Mouse (Mus musculus): ENCODE measurements at regions not wholly inside any gene's neighbourhood (a gene's known extent, or its start where the extent isn't known, plus 50 kb on each side); places are given as distances from the start of the nearest gene placed in this dataset.

DNA sequence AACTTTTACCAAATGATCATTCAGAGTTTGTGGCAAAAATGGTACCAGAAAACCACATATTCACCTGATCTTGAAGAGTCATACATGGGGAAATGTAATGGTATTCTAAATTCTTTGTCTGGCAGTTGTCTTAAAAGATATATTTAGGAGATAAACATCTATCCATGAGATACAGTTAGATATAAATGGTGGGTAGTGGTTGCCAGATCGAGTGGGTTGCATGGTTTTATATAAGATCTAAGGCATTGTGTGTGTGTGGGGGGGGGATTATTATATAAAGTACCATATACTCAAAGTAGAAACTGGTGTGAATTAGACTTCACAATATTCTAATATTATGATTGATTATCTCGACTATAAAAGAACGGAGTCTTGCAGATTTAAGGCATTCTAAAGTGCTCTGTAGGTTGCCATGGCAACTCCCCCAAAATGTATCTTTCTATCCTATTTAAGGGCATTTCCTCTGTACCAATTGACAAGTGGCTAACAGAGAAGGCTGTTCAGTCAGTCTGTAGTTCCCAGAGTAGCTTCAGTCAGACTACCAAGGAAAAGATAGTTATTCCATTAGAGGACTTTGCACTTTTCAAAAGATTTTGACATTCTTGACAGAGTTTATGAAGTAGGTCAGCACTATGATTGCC is 89.3 kb upstream of the Man2a1 start:
- TF ChIP-seq POLR2A (IDR thresholded peaks at IDR 0.05; ENCODE audit: borderline replicate concordance, extremely low read depth, insufficient read depth, insufficient read length) = no peak
- WGBS = 87% methylated on average over 3 of the region's 3 CpGs
- Histone ChIP-seq H3K9me3 (ENCODE audit: control insufficient read depth, low read length) (no peaks in the 10 kb centered on the region), H3K4me3 (replicated peaks; ENCODE audit: low read length) (no peak overlapping the region), H3K36me3 (ENCODE audit: control insufficient read depth, insufficient read depth, low read length) (no peaks in the 10 kb centered on the region), H3K27me3 (ENCODE audit: control insufficient read depth, insufficient read depth, low read length) (no peaks in the 10 kb centered on the region), H3K27ac (replicated peaks; ENCODE audit: low read depth, low read length) (no peak overlapping the region), H3K4me1 (ENCODE audit: control insufficient read depth, insufficient read depth, low read length) (no peaks in the 10 kb centered on the region), H3K9ac (ENCODE audit: low read depth, low read length, severe bottlenecking) (no peak overlapping the region), H3K4me2 (replicated peaks; ENCODE audit: low read depth, low read length, severe bottlenecking) (no peak overlapping the region)
- no peak for ATAC-seq (ENCODE audit: low FRiP score, low read depth)
- no peak for DNase-seq (ENCODE audit: low spot score)

DNA sequence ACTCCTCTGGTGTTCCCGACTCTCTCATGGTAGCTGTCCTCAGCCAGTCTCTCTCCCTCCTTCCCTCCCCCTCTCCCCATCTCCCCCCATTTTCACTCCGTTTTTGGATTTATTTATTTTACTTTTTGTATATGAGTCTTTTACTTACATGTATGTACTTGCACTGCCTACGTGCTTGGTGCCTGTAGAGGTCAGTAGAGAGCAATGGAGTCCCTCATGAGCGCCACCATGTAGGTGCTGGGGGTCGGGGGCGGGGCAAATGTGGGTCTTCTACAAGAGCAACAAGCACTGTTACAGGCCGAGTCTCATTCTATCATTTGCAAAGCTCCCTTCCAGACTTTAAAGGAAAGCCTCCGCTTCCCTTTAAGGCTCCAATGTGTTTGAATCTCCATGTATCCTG is 78.3 kb upstream of the Man2a1 start:
- TF ChIP-seq POLR2A (IDR thresholded peaks at IDR 0.05; ENCODE audit: borderline replicate concordance, extremely low read depth, insufficient read depth, insufficient read length) = no peak
- no peaks in the 10 kb centered on the region for H3K27me3 ChIP-seq (ENCODE audit: control insufficient read depth, insufficient read depth, low read length)
- ATAC-seq (ENCODE audit: low FRiP score, low read depth) (no peak), DNase-seq (ENCODE audit: low spot score) (no peak)
- no peaks in the 10 kb centered on the region for H3K4me1 ChIP-seq (ENCODE audit: control insufficient read depth, insufficient read depth, low read length)
- H3K9ac ChIP-seq (ENCODE audit: low read depth, low read length, severe bottlenecking) = no peak overlapping the region
- no peaks in the 10 kb centered on the region for H3K36me3 ChIP-seq (ENCODE audit: control insufficient read depth, insufficient read depth, low read length)
- H3K27ac ChIP-seq (replicated peaks; ENCODE audit: low read depth, low read length) = no peak overlapping the region
- H3K4me3 ChIP-seq (replicated peaks; ENCODE audit: low read length) = no peak overlapping the region
- WGBS = 77% methylated on average over 8 of the region's 8 CpGs
- H3K4me2 ChIP-seq (replicated peaks; ENCODE audit: low read depth, low read length, severe bottlenecking) = no peak overlapping the region
- H3K9me3 ChIP-seq (ENCODE audit: control insufficient read depth, low read length) = no peaks in the 10 kb centered on the region

DNA sequence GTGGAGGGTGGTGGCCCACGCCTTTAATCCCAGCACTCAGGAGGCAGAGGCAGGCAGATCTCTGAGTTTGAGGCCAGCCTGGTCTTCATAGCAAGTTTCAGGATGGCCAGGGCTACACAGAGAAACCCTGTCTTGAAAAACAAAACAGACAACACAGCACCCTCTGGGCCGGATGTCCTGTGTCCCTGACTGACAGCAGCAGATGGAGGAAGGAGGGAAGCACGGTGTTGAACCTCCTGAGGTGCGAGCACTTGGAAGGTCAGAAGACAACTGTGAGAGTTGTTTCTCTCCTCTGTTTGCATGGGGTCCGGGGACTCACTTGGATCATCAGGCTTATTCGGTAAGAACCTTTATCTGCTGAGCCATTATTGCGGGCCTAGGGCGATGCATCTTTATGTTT is 76.6 kb upstream of the Man2a1 start:
- Histone ChIP-seq H3K4me1 (ENCODE audit: control insufficient read depth, insufficient read depth, low read length) (no peaks in the 10 kb centered on the region), H3K27me3 (ENCODE audit: control insufficient read depth, insufficient read depth, low read length) (no peaks in the 10 kb centered on the region), H3K9me3 (ENCODE audit: control insufficient read depth, low read length) (no peaks in the 10 kb centered on the region), H3K9ac (ENCODE audit: low read depth, low read length, severe bottlenecking) (no peak overlapping the region), H3K36me3 (ENCODE audit: control insufficient read depth, insufficient read depth, low read length) (no peaks in the 10 kb centered on the region), H3K4me3 (replicated peaks; ENCODE audit: low read length) (no peak overlapping the region), H3K27ac (replicated peaks; ENCODE audit: low read depth, low read length) (no peak overlapping the region), H3K4me2 (replicated peaks; ENCODE audit: low read depth, low read length, severe bottlenecking) (no peak overlapping the region)
- ATAC-seq (ENCODE audit: low FRiP score, low read depth) = no peak
- no peak for TF ChIP-seq POLR2A (IDR thresholded peaks at IDR 0.05; ENCODE audit: borderline replicate concordance, extremely low read depth, insufficient read depth, insufficient read length)
- WGBS = 93% methylated on average over 8 of the region's 8 CpGs
- DNase-seq (ENCODE audit: low spot score) = no peak

DNA sequence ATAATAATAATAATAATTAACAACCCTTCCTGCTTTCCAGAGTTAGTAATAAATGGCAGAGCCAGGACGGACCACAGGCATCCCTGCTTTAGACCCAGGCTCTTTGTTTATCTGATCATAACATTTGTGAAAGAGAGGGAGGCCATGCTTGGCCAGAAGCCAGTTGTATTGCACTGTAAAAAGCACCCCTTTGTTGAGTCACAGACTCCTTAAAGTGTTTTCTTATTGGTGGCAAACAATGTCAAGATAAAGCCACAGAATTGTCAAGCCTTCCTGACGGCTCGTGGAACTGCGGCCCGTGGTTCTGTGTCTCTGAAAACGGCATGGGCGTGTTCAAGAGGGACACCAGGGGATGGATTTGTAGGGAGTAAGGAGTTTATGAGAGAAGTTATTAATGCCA is 72.7 kb upstream of the Man2a1 start:
- 83% methylated on average over 7 of the region's 7 CpGs for WGBS
- Histone ChIP-seq H3K27me3 (ENCODE audit: control insufficient read depth, insufficient read depth, low read length) (no peaks in the 10 kb centered on the region), H3K9me3 (ENCODE audit: control insufficient read depth, low read length) (no peaks in the 10 kb centered on the region), H3K27ac (replicated peaks; ENCODE audit: low read depth, low read length) (no peak overlapping the region), H3K36me3 (ENCODE audit: control insufficient read depth, insufficient read depth, low read length) (no peaks in the 10 kb centered on the region), H3K4me2 (replicated peaks; ENCODE audit: low read depth, low read length, severe bottlenecking) (no peak overlapping the region), H3K9ac (ENCODE audit: low read depth, low read length, severe bottlenecking) (no peak overlapping the region), H3K4me3 (replicated peaks; ENCODE audit: low read length) (no peak overlapping the region), H3K4me1 (ENCODE audit: control insufficient read depth, insufficient read depth, low read length) (peaks cover 2% of the 10 kb centered on the region; the same call in 1 of the 2 replicates)
- ATAC-seq (ENCODE audit: low FRiP score, low read depth) (no peak), DNase-seq (ENCODE audit: low spot score) (no peak)
- TF ChIP-seq POLR2A (IDR thresholded peaks at IDR 0.05; ENCODE audit: borderline replicate concordance, extremely low read depth, insufficient read depth, insufficient read length) = no peak

DNA sequence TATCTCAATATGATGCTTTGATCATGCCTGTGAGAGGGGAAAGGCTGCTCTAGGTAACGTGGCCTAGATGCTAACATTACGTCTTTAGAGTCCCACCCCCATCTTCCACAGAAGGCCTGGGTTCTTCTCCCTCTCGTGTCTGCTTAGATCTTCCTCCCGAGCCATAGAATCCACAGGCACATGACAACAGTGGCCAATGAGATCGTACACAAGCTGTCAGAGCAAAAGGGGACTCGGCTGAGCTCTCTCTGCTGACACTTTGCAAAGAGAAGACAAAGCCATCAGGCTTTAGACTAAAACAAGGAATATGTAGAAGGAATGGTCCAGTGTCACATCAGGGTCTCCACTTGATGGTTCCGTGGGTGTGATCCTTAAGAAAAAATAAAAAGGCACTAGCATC is 72.1 kb upstream of the Man2a1 start:
- Histone ChIP-seq H3K27me3 (ENCODE audit: control insufficient read depth, insufficient read depth, low read length) (no peaks in the 10 kb centered on the region), H3K4me1 (ENCODE audit: control insufficient read depth, insufficient read depth, low read length) (peaks cover 2% of the 10 kb centered on the region; the same call in 1 of the 2 replicates), H3K4me3 (replicated peaks; ENCODE audit: low read length) (no peak overlapping the region), H3K27ac (replicated peaks; ENCODE audit: low read depth, low read length) (no peak overlapping the region), H3K4me2 (replicated peaks; ENCODE audit: low read depth, low read length, severe bottlenecking) (no peak overlapping the region), H3K9ac (ENCODE audit: low read depth, low read length, severe bottlenecking) (no peak overlapping the region), H3K9me3 (ENCODE audit: control insufficient read depth, low read length) (no peaks in the 10 kb centered on the region), H3K36me3 (ENCODE audit: control insufficient read depth, insufficient read depth, low read length) (no peaks in the 10 kb centered on the region)
- DNase-seq (ENCODE audit: low spot score) (no peak), ATAC-seq (ENCODE audit: low FRiP score, low read depth) (no peak)
- no peak for TF ChIP-seq POLR2A (IDR thresholded peaks at IDR 0.05; ENCODE audit: borderline replicate concordance, extremely low read depth, insufficient read depth, insufficient read length)
- WGBS = 84% methylated on average over 7 of the region's 7 CpGs
